In genomic region chr17:47802806-47803205, GRCm38 (mm10) we compare ENCODE assay signal across 10 mouse cellular contexts. TPM values are rescaled to one million over a fixed set of nuclear protein-coding genes. Genes with fewer than 3 reads are reported as not detected.
DNase-seq lines count a peak whose midpoint lies in the region; ATAC-seq and TF ChIP-seq lines count a peak whose summit lies in the region.
"Had no signal": no experiment of that assay in that cellular context is flagged by ENCODE, and none has a peak within 500 bp of the region (broad histone marks: within the 10 kb centered on the region; RNA-seq: fewer than 3 reads in every experiment).

No protein-coding gene starts in this region.

- 0 out of 2 replicates have a peak overlapping the region, but pooled peaks have one; percentile 22 for H3K27ac ChIP-seq in heart, embryonic 15.5 days
- H3K27ac ChIP-seq in stomach, embryonic 14.5 days (ENCODE audit: low read length), result no peak overlapping the region
- H3K27ac ChIP-seq in stomach, postnatal 0 days (replicated peaks), result no peak overlapping the region
- no peak overlapping the region for H3K27ac ChIP-seq in cerebellum, adult 2 months (ENCODE audit: insufficient read depth, low read length)
- H3K27ac ChIP-seq in thymus, adult 2 months (ENCODE audit: control insufficient read depth, insufficient read depth, low read length), result no peak overlapping the region
- H3K27ac ChIP-seq: midbrain, embryonic 13.5 days had no signal

- no peak for TF ChIP-seq EP300 in stomach, postnatal 0 days (optimal IDR thresholded peaks at IDR 0.05)

- DNase-seq in heart, postnatal 36 days, result no peak
- DNase-seq in stomach, postnatal 0 days (ENCODE audit: low spot score), result no peak
- peak; percentile 56 for DNase-seq in heart, postnatal 4 days
- no peak for DNase-seq in cerebellum, adult 2 months
- no peak for DNase-seq in thymus, adult 2 months
- DNase-seq: cerebellum, adult 9-11 months; thymus, postnatal 36 days had no signal

- H3K27me3 ChIP-seq in heart, embryonic 15.5 days, result no peaks in the 10 kb centered on the region
- H3K27me3 ChIP-seq in stomach, embryonic 14.5 days (ENCODE audit: control insufficient read depth, insufficient read depth, low read length), result no peaks in the 10 kb centered on the region
- no peaks in the 10 kb centered on the region for H3K27me3 ChIP-seq in stomach, postnatal 0 days (ENCODE audit: control insufficient read depth, insufficient read depth, low read length)
- no peaks in the 10 kb centered on the region for H3K27me3 ChIP-seq in cerebellum, adult 2 months (ENCODE audit: control insufficient read depth, insufficient read depth, low read length)
- H3K27me3 ChIP-seq in thymus, adult 2 months (ENCODE audit: control insufficient read depth, insufficient read depth, low read length), result no peaks in the 10 kb centered on the region
- H3K27me3 ChIP-seq: midbrain, embryonic 13.5 days had no signal

- no peak overlapping the region for H3K4me3 ChIP-seq in heart, embryonic 15.5 days
- H3K4me3 ChIP-seq in stomach, embryonic 14.5 days (ENCODE audit: low read depth, low read length), result no peak overlapping the region
- no peak overlapping the region for H3K4me3 ChIP-seq in stomach, postnatal 0 days (ENCODE audit: low read depth, low read length)
- H3K4me3 ChIP-seq in cerebellum, adult 2 months (replicated peaks; ENCODE audit: insufficient read depth, low read depth, low read length), result no peak overlapping the region
- H3K4me3 ChIP-seq in thymus, adult 2 months (ENCODE audit: control insufficient read depth, insufficient read depth, low read length), result no peak overlapping the region
- H3K4me3 ChIP-seq: midbrain, embryonic 13.5 days had no signal

- H3K9me3 ChIP-seq in heart, embryonic 15.5 days (replicated peaks), result no peaks in the 10 kb centered on the region
- no peaks in the 10 kb centered on the region for H3K9me3 ChIP-seq in stomach, embryonic 14.5 days (ENCODE audit: control insufficient read depth, low read depth, low read length)
- H3K9me3 ChIP-seq in stomach, postnatal 0 days (ENCODE audit: control insufficient read depth, low read length), result no peaks in the 10 kb centered on the region
- H3K9me3 ChIP-seq: midbrain, embryonic 13.5 days had no signal

- no peaks in the 10 kb centered on the region for H3K36me3 ChIP-seq in heart, embryonic 15.5 days
- no peaks in the 10 kb centered on the region for H3K36me3 ChIP-seq in stomach, embryonic 14.5 days (ENCODE audit: control insufficient read depth, insufficient read depth, low read length)
- no peaks in the 10 kb centered on the region for H3K36me3 ChIP-seq in stomach, postnatal 0 days (ENCODE audit: control insufficient read depth, insufficient read depth, low read length)
- no peaks in the 10 kb centered on the region for H3K36me3 ChIP-seq in thymus, adult 2 months (ENCODE audit: control insufficient read depth, insufficient read depth, low read length)
- H3K36me3 ChIP-seq: midbrain, embryonic 13.5 days had no signal

- ATAC-seq in heart, embryonic 15.5 days (replicated peaks; ENCODE audit: insufficient number of reproducible peaks, insufficient read depth, low FRiP score, low read depth), result no peak
- ATAC-seq in stomach, embryonic 14.5 days (ENCODE audit: insufficient number of reproducible peaks, insufficient read depth, low FRiP score, low read depth), result peak; percentile 47; the same call in 1 of the 2 replicates
- ATAC-seq in stomach, postnatal 0 days (ENCODE audit: low FRiP score, low TSS enrichment), result no peak
- ATAC-seq: midbrain, embryonic 13.5 days had no signal

- intact Hi-C loops in heart, postnatal 36 days (cut with DNase I), result no loop called here

- no peak overlapping the region for H3K4me2 ChIP-seq in heart, embryonic 15.5 days
- no peak overlapping the region for H3K4me2 ChIP-seq in stomach, embryonic 14.5 days (replicated peaks; ENCODE audit: low read depth, low read length)
- H3K4me2 ChIP-seq in stomach, postnatal 0 days (replicated peaks; ENCODE audit: low read depth), result no peak overlapping the region
- H3K4me2 ChIP-seq: midbrain, embryonic 13.5 days had no signal

- TF ChIP-seq POLR2A in cerebellum, adult 2 months (IDR thresholded peaks at IDR 0.05; ENCODE audit: borderline replicate concordance, insufficient read depth, low read length), result no peak
- no peak for TF ChIP-seq POLR2A in thymus, adult 2 months (IDR thresholded peaks at IDR 0.05; ENCODE audit: control insufficient read depth, extremely low read depth, insufficient read depth, low read length, poor library complexity)

- H3K4me1 ChIP-seq in heart, embryonic 15.5 days (replicated peaks), result peaks cover 15% of the 10 kb centered on the region; the same call in 1 of the 2 replicates
- H3K4me1 ChIP-seq in stomach, embryonic 14.5 days (ENCODE audit: control insufficient read depth, insufficient read depth, low read length), result peaks cover 18% of the 10 kb centered on the region
- peaks cover 4% of the 10 kb centered on the region; the same call in 1 of the 2 replicates for H3K4me1 ChIP-seq in stomach, postnatal 0 days (replicated peaks; ENCODE audit: control insufficient read depth, insufficient read depth)
- H3K4me1 ChIP-seq in cerebellum, adult 2 months (ENCODE audit: control insufficient read depth, insufficient read depth, low read length), result no peaks in the 10 kb centered on the region
- peaks cover 5% of the 10 kb centered on the region; the same call in 1 of the 2 replicates for H3K4me1 ChIP-seq in thymus, adult 2 months (replicated peaks; ENCODE audit: control insufficient read depth, insufficient read depth, low read length)
- H3K4me1 ChIP-seq: midbrain, embryonic 13.5 days had no signal

- H3K9ac ChIP-seq in heart, embryonic 15.5 days, result no peak overlapping the region
- H3K9ac ChIP-seq in stomach, embryonic 14.5 days (replicated peaks; ENCODE audit: low read depth, low read length), result no peak overlapping the region
- H3K9ac ChIP-seq in stomach, postnatal 0 days (ENCODE audit: low read length), result no peak overlapping the region
- H3K9ac ChIP-seq: midbrain, embryonic 13.5 days had no signal

- 16% methylated on average over 8 of the region's 8 CpGs for WGBS in heart, embryonic 15.5 days
- WGBS in stomach, embryonic 14.5 days, result 11% methylated on average over 8 of the region's 8 CpGs
- 12% methylated on average over 8 of the region's 8 CpGs for WGBS in stomach, postnatal 0 days
- WGBS in cerebellum, adult 2 months, result 21% methylated on average over 8 of the region's 8 CpGs
- 8% methylated on average over 8 of the region's 8 CpGs for WGBS in thymus, adult 2 months

- TF ChIP-seq CTCF in stomach, postnatal 0 days (IDR thresholded peaks at IDR 0.05; ENCODE audit: low read depth), result no peak
- no peak for TF ChIP-seq CTCF in cerebellum, adult 2 months (IDR thresholded peaks at IDR 0.05; ENCODE audit: borderline replicate concordance, insufficient read depth, low read depth, low read length)
- TF ChIP-seq CTCF in thymus, adult 2 months (IDR thresholded peaks at IDR 0.05; ENCODE audit: borderline replicate concordance, control insufficient read depth, extremely low read depth, insufficient read depth, low read length, poor library complexity), result no peak

RNA-seq across cellular contexts. Expression of gene Mdfi, which starts 31.7 kb away (rescaled TPM):
- polyA plus RNA-seq in heart, embryonic 15.5 days (2015; fragmentation: Nextera tagmentation; extraction: Ambion mirVana), result 7.9 and 12.1 TPM in 2 replicates
- 1 to 10 TPM in 1 of 2 experiments, under 1 TPM in 1; 0.81 to 3.1 TPM for total RNA-seq in heart, postnatal 36 days (2021)
- polyA plus RNA-seq in stomach, embryonic 14.5 days (2014; fragmentation: Nextera tagmentation; extraction: Ambion mirVana), result 31.8 and 32.0 TPM in 2 replicates
- 6.2 and 6.3 TPM in 2 replicates for polyA plus RNA-seq in stomach, postnatal 0 days (2015; fragmentation: Nextera tagmentation; extraction: Ambion mirVana)
- total RNA-seq in heart, postnatal 4 days (2021), result 10 to 100 TPM; 16.4 to 20.2 TPM
- 24.1 and 32.5 TPM in 2 replicates for polyA plus RNA-seq in cerebellum, adult 2 months (2012; rRNA removed)
- 18.9 and 19.8 TPM in 2 replicates for polyA plus RNA-seq in thymus, adult 2 months (2012; rRNA removed)
